1 mouse cellular context compared by ENCODE assay signal in the genomic region with DNA sequence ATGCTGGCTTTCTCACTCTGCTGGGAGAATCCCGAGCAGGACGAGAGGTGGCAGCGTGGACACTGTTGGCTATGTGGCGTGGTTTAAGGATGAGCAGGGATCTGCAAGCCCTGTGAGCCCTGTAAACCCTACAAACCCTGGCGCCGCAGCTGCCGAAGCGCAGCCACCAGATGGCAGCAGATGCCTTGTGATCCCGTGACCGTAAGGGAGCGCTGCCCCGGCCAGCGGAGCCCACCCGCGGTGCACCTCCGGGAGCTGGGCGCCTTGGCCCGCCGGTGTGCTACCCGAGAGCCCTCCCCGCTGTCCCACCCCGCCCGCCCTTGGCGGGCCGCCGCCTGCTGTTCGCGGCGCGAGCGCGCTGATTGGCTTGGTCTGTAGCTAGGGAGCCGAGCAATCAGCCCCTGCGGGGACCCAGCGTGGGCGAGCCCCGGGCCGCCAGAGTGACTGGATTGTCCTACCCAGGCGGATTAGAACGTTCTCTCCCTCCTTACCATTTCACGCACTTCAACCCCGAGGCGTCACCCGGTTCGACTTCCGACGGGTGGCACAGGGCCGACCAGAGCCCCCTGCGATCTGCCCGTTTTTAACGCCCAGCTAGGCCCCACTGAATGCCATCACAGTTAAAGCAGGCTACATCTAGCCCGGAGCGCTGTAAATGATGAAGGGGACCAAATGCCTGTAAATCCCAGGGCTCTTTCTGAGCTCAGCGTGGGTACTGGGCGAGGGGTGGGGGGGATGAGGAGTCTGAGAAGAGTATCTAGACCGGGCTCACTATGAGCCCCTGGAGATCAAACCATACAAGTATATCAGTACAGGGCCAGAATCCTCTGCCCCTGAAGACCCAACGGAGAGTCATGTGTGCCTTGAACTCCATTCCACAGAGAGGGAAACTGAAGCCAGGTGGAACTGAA.
TF ChIP-seq lines count a peak whose summit lies in the region.

No protein-coding gene starts in this region.

TF ChIP-seq in CH12.LX, 34 proteins besides CTCF, POLR2A, EP300 and RAD21:
- TF ChIP-seq MAFK (IDR thresholded peaks at IDR 0.05; ENCODE audit: insufficient replicate concordance, low read length) (no peak), TCF12 (IDR thresholded peaks at IDR 0.05; ENCODE audit: low read depth, low read length) (peak; percentile 36; the same call in 1 of the 2 replicates), NRF1 (IDR thresholded peaks at IDR 0.05; ENCODE audit: low read depth, low read length) (peak; percentile 19; the same call in 1 of the 2 replicates), ZC3H11A (IDR thresholded peaks at IDR 0.05; ENCODE audit: low read depth, low read length) (peak; percentile 73), BHLHE40 (IDR thresholded peaks at IDR 0.05; ENCODE audit: low read depth, low read length) (peak; percentile 70), HCFC1 (IDR thresholded peaks at IDR 0.05; ENCODE audit: low read depth, low read length) (no peak), NELFE (IDR thresholded peaks at IDR 0.05; ENCODE audit: low read depth, low read length) (peak; percentile 62; the same call in 1 of the 2 replicates), MXI1 (IDR thresholded peaks at IDR 0.05; ENCODE audit: low read depth, low read length) (peak; percentile 35; the same call in 1 of the 2 replicates), USF1 (IDR thresholded peaks at IDR 0.05; ENCODE audit: low read depth, low read length) (peak; percentile 23; the same call in 1 of the 2 replicates), ELF1 (IDR thresholded peaks at IDR 0.05; ENCODE audit: low read depth, low read length) (0 out of 2 replicates have a peak, but pooled peaks have one; percentile 12), ZKSCAN1 (IDR thresholded peaks at IDR 0.05; ENCODE audit: borderline replicate concordance, low read depth, low read length) (no peak), SIN3A (IDR thresholded peaks at IDR 0.05; ENCODE audit: low read length) (no peak), SMC3 (IDR thresholded peaks at IDR 0.05; ENCODE audit: low read depth, low read length) (peak; percentile 98), MEF2A (IDR thresholded peaks at IDR 0.05; ENCODE audit: borderline replicate concordance, low read depth, low read length) (no peak), ZMIZ1 (IDR thresholded peaks at IDR 0.05; ENCODE audit: low read depth, low read length) (no peak), CHD2 (IDR thresholded peaks at IDR 0.05; ENCODE audit: low read length) (no peak), USF2 (conservative IDR thresholded peaks at IDR 0.05; ENCODE audit: low read depth, low read length) (no peak), JUN (IDR thresholded peaks at IDR 0.05; ENCODE audit: insufficient read depth, low read depth, low read length) (no peak), JUND (conservative IDR thresholded peaks at IDR 0.05; ENCODE audit: low read depth, low read length) (no peak), MAX (IDR thresholded peaks at IDR 0.05; ENCODE audit: low read length) (peak; percentile 39; the same call in 1 of the 2 replicates), IRF4 (IDR thresholded peaks at IDR 0.05; ENCODE audit: low read depth, low read length) (0 out of 2 replicates have a peak, but pooled peaks have one; percentile 34), UBTF (IDR thresholded peaks at IDR 0.05; ENCODE audit: low read depth, low read length) (peak; percentile 50; the same call in 1 of the 2 replicates), ZNF384 (IDR thresholded peaks at IDR 0.05; ENCODE audit: low read depth, low read length) (no peak), MAZ (IDR thresholded peaks at IDR 0.05; ENCODE audit: low read depth, low read length) (peak; percentile 67; the same call in 1 of the 2 replicates)
